Mouse (Mus musculus): Measurements from ENCODE around the gene Gtf3a. TPM values are rescaled to one million over a fixed set of nuclear protein-coding genes. Genes with fewer than 3 reads are reported as not detected.
A peak's percentile ranks its signal among the peaks of the same experiment; 100 is the strongest.
"Not testable (repeated sequence)": the region's sequence is repeated elsewhere in the genome, so short reads cannot be mapped to it uniquely, and the experiment has no call there.

Gene Gtf3a
- polyA plus RNA-seq, 1 experiment from 2014 or later, result 31.6 TPM

GRCm38 (mm10) chr5:146931904-146932553 is 16.4 kb upstream of the Gtf3a start:
- 68% methylated on average over 16 of the region's 16 CpGs for WGBS (ENCODE audit: insufficient replicate concordance)
- Histone ChIP-seq H3K4me3 (ENCODE audit: low read depth, low read length) (no peak overlapping the region), H3K4me1 (ENCODE audit: insufficient read depth) (no peaks in the 10 kb centered on the region), H3K9ac (replicated peaks) (no peak overlapping the region), H3K27ac (ENCODE audit: low read depth) (no peak overlapping the region), H3K27me3 (ENCODE audit: insufficient read depth, low read length) (no peaks in the 10 kb centered on the region), H3K4me2 (ENCODE audit: low read depth, low read length) (no peak overlapping the region), H3K36me3 (replicated peaks; ENCODE audit: insufficient read depth, low read length) (no peaks in the 10 kb centered on the region), H3K9me3 (ENCODE audit: low read length) (no peaks in the 10 kb centered on the region)
- no peak for TF ChIP-seq CTCF (IDR thresholded peaks at IDR 0.05; ENCODE audit: low read depth)
- no peak for TF ChIP-seq EP300 (IDR thresholded peaks at IDR 0.05; ENCODE audit: low read depth)
- DNase-seq (no peak), ATAC-seq (no peak)

GRCm38 (mm10) chr5:146933466-146933865 is 15.0 kb upstream of the Gtf3a start:
- TF ChIP-seq EP300 (IDR thresholded peaks at IDR 0.05; ENCODE audit: low read depth) (no peak), CTCF (IDR thresholded peaks at IDR 0.05; ENCODE audit: low read depth) (no peak)
- 65% methylated on average over 11 of the region's 12 CpGs for WGBS (ENCODE audit: insufficient replicate concordance)
- no peak overlapping the region for H3K9ac ChIP-seq (replicated peaks)
- DNase-seq, result no peak
- H3K27me3 ChIP-seq (ENCODE audit: insufficient read depth, low read length), result no peaks in the 10 kb centered on the region
- no peaks in the 10 kb centered on the region for H3K36me3 ChIP-seq (replicated peaks; ENCODE audit: insufficient read depth, low read length)
- H3K27ac ChIP-seq (ENCODE audit: low read depth), result no peak overlapping the region
- H3K4me1 ChIP-seq (ENCODE audit: insufficient read depth), result no peaks in the 10 kb centered on the region
- ATAC-seq, result no peak
- H3K4me3 ChIP-seq (ENCODE audit: low read depth, low read length), result no peak overlapping the region
- H3K4me2 ChIP-seq (ENCODE audit: low read depth, low read length), result no peak overlapping the region
- H3K9me3 ChIP-seq (ENCODE audit: low read length), result no peaks in the 10 kb centered on the region

- H3K36me3 ChIP-seq (replicated peaks; ENCODE audit: insufficient read depth, low read length), result no peaks in the 10 kb centered on the region
- no peak overlapping the region for H3K4me3 ChIP-seq (ENCODE audit: low read depth, low read length)
- H3K4me2 ChIP-seq (ENCODE audit: low read depth, low read length), result no peak overlapping the region
- no peak overlapping the region for H3K9ac ChIP-seq (replicated peaks)
- DNase-seq (no peak), ATAC-seq (no peak)
- no peaks in the 10 kb centered on the region for H3K9me3 ChIP-seq (ENCODE audit: low read length)
- no peaks in the 10 kb centered on the region for H3K27me3 ChIP-seq (ENCODE audit: insufficient read depth, low read length)
- TF ChIP-seq CTCF (IDR thresholded peaks at IDR 0.05; ENCODE audit: low read depth) (no peak), EP300 (IDR thresholded peaks at IDR 0.05; ENCODE audit: low read depth) (no peak)
- no peaks in the 10 kb centered on the region for H3K4me1 ChIP-seq (ENCODE audit: insufficient read depth)
- WGBS (ENCODE audit: insufficient replicate concordance), result 73% methylated on average over 32 of the region's 32 CpGs
- H3K27ac ChIP-seq (ENCODE audit: low read depth), result no peak overlapping the region
Measured at GRCm38 (mm10) chr5:146937541-146938503, 10.6 kb upstream of the Gtf3a start.

GRCm38 (mm10) chr5:146939109-146939796 is 9.2 kb upstream of the Gtf3a start:
- Histone ChIP-seq H3K27me3 (ENCODE audit: insufficient read depth, low read length) (no peaks in the 10 kb centered on the region), H3K4me3 (ENCODE audit: low read depth, low read length) (no peak overlapping the region), H3K9me3 (ENCODE audit: low read length) (no peaks in the 10 kb centered on the region), H3K27ac (ENCODE audit: low read depth) (no peak overlapping the region), H3K4me2 (ENCODE audit: low read depth, low read length) (no peak overlapping the region), H3K36me3 (replicated peaks; ENCODE audit: insufficient read depth, low read length) (no peaks in the 10 kb centered on the region), H3K4me1 (ENCODE audit: insufficient read depth) (no peaks in the 10 kb centered on the region), H3K9ac (replicated peaks) (no peak overlapping the region)
- ATAC-seq (0 out of 2 replicates have a peak, but pooled peaks have one; percentile 7), DNase-seq (no peak)
- WGBS (ENCODE audit: insufficient replicate concordance), result 83% methylated on average over 16 of the region's 16 CpGs
- TF ChIP-seq EP300 (IDR thresholded peaks at IDR 0.05; ENCODE audit: low read depth) (no peak), CTCF (IDR thresholded peaks at IDR 0.05; ENCODE audit: low read depth) (peak; percentile 57)

GRCm38 (mm10) chr5:146940219-146940618 is 8.2 kb upstream of the Gtf3a start:
- ATAC-seq (no peak), DNase-seq (no peak)
- Histone ChIP-seq H3K4me2 (ENCODE audit: low read depth, low read length) (no peak overlapping the region), H3K9me3 (ENCODE audit: low read length) (no peaks in the 10 kb centered on the region), H3K27ac (ENCODE audit: low read depth) (no peak overlapping the region), H3K27me3 (ENCODE audit: insufficient read depth, low read length) (no peaks in the 10 kb centered on the region), H3K36me3 (replicated peaks; ENCODE audit: insufficient read depth, low read length) (no peaks in the 10 kb centered on the region), H3K9ac (replicated peaks) (no peak overlapping the region), H3K4me1 (ENCODE audit: insufficient read depth) (no peaks in the 10 kb centered on the region), H3K4me3 (ENCODE audit: low read depth, low read length) (no peak overlapping the region)
- 22% methylated on average over 7 of the region's 7 CpGs for WGBS (ENCODE audit: insufficient replicate concordance)
- peak; percentile 88 for TF ChIP-seq CTCF (IDR thresholded peaks at IDR 0.05; ENCODE audit: low read depth)
- TF ChIP-seq EP300 (IDR thresholded peaks at IDR 0.05; ENCODE audit: low read depth), result no peak

GRCm38 (mm10) chr5:146941939-146942338 is 6.5 kb upstream of the Gtf3a start:
- 33% methylated on average over 2 of the region's 2 CpGs for WGBS (ENCODE audit: insufficient replicate concordance)
- not testable (repeated sequence) for H3K36me3 ChIP-seq (replicated peaks; ENCODE audit: insufficient read depth, low read length); H3K27me3 ChIP-seq (ENCODE audit: insufficient read depth, low read length); H3K4me1 ChIP-seq (ENCODE audit: insufficient read depth); DNase-seq; H3K27ac ChIP-seq (ENCODE audit: low read depth); H3K4me3 ChIP-seq (ENCODE audit: low read depth, low read length); H3K4me2 ChIP-seq (ENCODE audit: low read depth, low read length); H3K9me3 ChIP-seq (ENCODE audit: low read length); ATAC-seq; H3K9ac ChIP-seq (replicated peaks)
